Mouse (Mus musculus) lung, postnatal 0 days (tissue): ENCODE measurements around the gene Scamp1. TPM values are rescaled to one million over a fixed set of nuclear protein-coding genes. Genes with fewer than 3 reads are reported as not detected.

Experiments used
- ATAC-seq: fragments of 200-750 bp; cut with Nextera tagmentation; 2 replicates; pipeline ENCODE4 v1.8.0; 2017; ENCODE audit warnings: moderate library complexity
- DNase-seq: peaks from one replicate; pipeline ENCODE4 v3.0.0-alpha.2; 2016; ENCODE audit warnings: low spot score
- H3K27ac ChIP-seq: fragments of 300-500 bp; sonication (generic); 2 replicates; pipeline ENCODE4 v1.5.1; 2014; ENCODE audit warnings: antibody characterized with exemption, mild to moderate bottlenecking, low read length, mixed read lengths
- H3K27me3 ChIP-seq: fragments of 300-500 bp; sonication (generic); replicated peaks from 2 replicates; pipeline ENCODE4 v1.6.1; 2014; ENCODE audit warnings: low read length, mixed read lengths; ENCODE audit not compliant: insufficient read depth
- H3K36me3 ChIP-seq: fragments of 300-500 bp; sonication (generic); 2 replicates; pipeline ENCODE4 v1.6.1; 2014; ENCODE audit warnings: low read length, mixed read lengths; ENCODE audit not compliant: insufficient read depth
- H3K4me1 ChIP-seq: fragments of 300-500 bp; sonication (generic); 2 replicates; pipeline ENCODE4 v1.6.1; 2014; ENCODE audit warnings: antibody characterized with exemption, low read depth, low read length, mixed read lengths; ENCODE audit not compliant: insufficient read depth
- H3K4me2 ChIP-seq: fragments of 300-500 bp; sonication (generic); replicated peaks from 2 replicates; pipeline ENCODE4 v1.6.1; 2014; ENCODE audit warnings: low read depth, mild to moderate bottlenecking, low read length, moderate library complexity, mixed read lengths
- H3K4me3 ChIP-seq: fragments of 300-500 bp; sonication (generic); 2 replicates; pipeline ENCODE4 v1.5.1; 2014; ENCODE audit warnings: low read depth, low read length
- H3K9ac ChIP-seq: fragments of 300-500 bp; sonication (generic); replicated peaks from 2 replicates; pipeline ENCODE4 v1.6.1; 2014; ENCODE audit warnings: low read depth, mild to moderate bottlenecking
- H3K9me3 ChIP-seq: fragments of 300-500 bp; sonication (generic); 2 replicates; pipeline ENCODE4 v1.6.1; 2016; ENCODE audit warnings: low read length, mixed read lengths
- CTCF ChIP-seq: IDR thresholded peaks from 2 replicates; pipeline ENCODE4 v1.5.1; 2016; ENCODE audit warnings: antibody characterized with exemption, mild to moderate bottlenecking
- EP300 ChIP-seq: IDR thresholded peaks from 2 replicates; pipeline ENCODE4 v1.6.1; 2016; ENCODE audit warnings: antibody characterized with exemption, mild to moderate bottlenecking, control low read depth
- WGBS: fragments of 180-500 bp; shearing (Covaris S2); extraction: QIAGEN DNeasy Blood & Tissue Kit; methylation state at CpG from one replicate; pipeline ENCODE4 v1.1.7; 2014; 5-methylcytosine and 5-hydroxymethylcytosine counted together
- polyA plus RNA-seq: library from polyadenylated mRNA; unstranded; fragments of >200 nt; fragmentation: Nextera tagmentation; extraction: Ambion mirVana; gene quantifications from 2 replicates; pipeline ENCODE4 v1.2.1, GENCODE M21; 2015

Gene Scamp1
- polyA plus RNA-seq, 1 experiment from 2014 or later, result 26.9 TPM

GRCm38 (mm10) chr13:94286195-94286594 is 538 bp upstream of the Scamp1 start:
- Histone ChIP-seq H3K36me3 (no peaks in the 10 kb centered on the region), H3K9me3 (no peaks in the 10 kb centered on the region), H3K4me1 (0 out of 2 replicates have a peak, but pooled peaks cover 6% of the 10 kb centered on the region), H3K9ac (no peak overlapping the region), H3K27me3 (no peaks in the 10 kb centered on the region), H3K4me3 (peak overlapping the region; percentile 95), H3K4me2 (peak overlapping the region; percentile 83), H3K27ac (peak overlapping the region; percentile 51; the same call in 1 of the 2 replicates)
- 42% methylated on average over 5 of the region's 5 CpGs for WGBS
- DNase-seq (no peak), ATAC-seq (no peak)
- TF ChIP-seq CTCF (no peak), EP300 (no peak)

- WGBS, result under 1% methylated on average over 63 of the region's 65 CpGs
- no peak for TF ChIP-seq CTCF
- no peak for TF ChIP-seq EP300
- peak overlapping the region; percentile 90 for H3K9ac ChIP-seq
- no peaks in the 10 kb centered on the region for H3K27me3 ChIP-seq
- peak overlapping the region; percentile 88 for H3K27ac ChIP-seq
- 0 out of 2 replicates have a peak, but pooled peaks cover 6% of the 10 kb centered on the region for H3K4me1 ChIP-seq
- DNase-seq (peak; percentile 75), ATAC-seq (peak; percentile 58)
- H3K36me3 ChIP-seq, result no peaks in the 10 kb centered on the region
- peak overlapping the region; percentile 95 for H3K4me3 ChIP-seq
- peak overlapping the region; percentile 83 for H3K4me2 ChIP-seq
- no peaks in the 10 kb centered on the region for H3K9me3 ChIP-seq
Measured at GRCm38 (mm10) chr13:94284543-94285269, 951 bp downstream of the Scamp1 start.

- no peaks in the 10 kb centered on the region for H3K9me3 ChIP-seq
- H3K9ac ChIP-seq, result no peak overlapping the region
- H3K27me3 ChIP-seq, result no peaks in the 10 kb centered on the region
- no peak for TF ChIP-seq EP300
- TF ChIP-seq CTCF, result no peak
- 0 out of 2 replicates have a peak, but pooled peaks cover 4% of the 10 kb centered on the region for H3K4me1 ChIP-seq
- no peak overlapping the region for H3K4me3 ChIP-seq
- no peak for DNase-seq
- H3K36me3 ChIP-seq, result no peaks in the 10 kb centered on the region
- ATAC-seq, result no peak
- H3K27ac ChIP-seq, result no peak overlapping the region
- 55% methylated on average over 5 of the region's 5 CpGs for WGBS
- H3K4me2 ChIP-seq, result no peak overlapping the region
Measured at GRCm38 (mm10) chr13:94279420-94279819, 6.2 kb downstream of the Scamp1 start.

- no peak for ATAC-seq
- H3K9me3 ChIP-seq, result no peaks in the 10 kb centered on the region
Measured at GRCm38 (mm10) chr13:94271284-94271683, 14.4 kb downstream of the Scamp1 start.

GRCm38 (mm10) chr13:94268201-94268600 is 17.5 kb downstream of the Scamp1 start:
- Histone ChIP-seq H3K36me3 (no peaks in the 10 kb centered on the region), H3K4me1 (no peaks in the 10 kb centered on the region; the same call in 1 of the 2 replicates), H3K27me3 (no peaks in the 10 kb centered on the region), H3K27ac (no peak overlapping the region), H3K4me3 (no peak overlapping the region), H3K4me2 (no peak overlapping the region), H3K9me3 (no peaks in the 10 kb centered on the region), H3K9ac (no peak overlapping the region)
- TF ChIP-seq EP300 (no peak), CTCF (no peak)
- 0 out of 2 replicates have a peak, but pooled peaks have one; percentile 16 for ATAC-seq
- no peak for DNase-seq
- WGBS, result 30% methylated on average over 7 of the region's 7 CpGs

More at GRCm38 (mm10) chr13:94271284-94271683, 14.4 kb downstream of the Scamp1 start:
- no peak for TF ChIP-seq EP300
- TF ChIP-seq CTCF, result no peak
- no peaks in the 10 kb centered on the region for H3K27me3 ChIP-seq
- 91% methylated on average over 6 of the region's 6 CpGs for WGBS
- H3K36me3 ChIP-seq, result no peaks in the 10 kb centered on the region
- no peak overlapping the region for H3K9ac ChIP-seq
- no peak overlapping the region for H3K4me2 ChIP-seq
- no peak overlapping the region for H3K4me3 ChIP-seq
- no peak overlapping the region for H3K27ac ChIP-seq
- H3K4me1 ChIP-seq, result no peaks in the 10 kb centered on the region; the same call in 1 of the 2 replicates
- no peak for DNase-seq

- Histone ChIP-seq H3K27me3 (no peaks in the 10 kb centered on the region), H3K4me2 (no peak overlapping the region), H3K27ac (no peak overlapping the region), H3K4me1 (no peaks in the 10 kb centered on the region; the same call in 1 of the 2 replicates), H3K36me3 (no peaks in the 10 kb centered on the region), H3K9ac (no peak overlapping the region), H3K4me3 (no peak overlapping the region), H3K9me3 (no peaks in the 10 kb centered on the region)
- TF ChIP-seq CTCF (no peak), EP300 (no peak)
- ATAC-seq (no peak), DNase-seq (no peak)
- WGBS, result 51% methylated on average over 4 of the region's 4 CpGs
Measured at GRCm38 (mm10) chr13:94267190-94267589, 18.5 kb downstream of the Scamp1 start.
